Mouse (Mus musculus): ENCODE results near the gene Rps19. TPM values are rescaled to one million over a fixed set of nuclear protein-coding genes. Genes with fewer than 3 reads are reported as not detected.
"Not testable (repeated sequence)": the region's sequence is repeated elsewhere in the genome, so short reads cannot be mapped to it uniquely, and the experiment has no call there.

The Rps19 gene
- polyA plus RNA-seq, 1 experiment from 2014 or later = 1,579 TPM

DNA sequence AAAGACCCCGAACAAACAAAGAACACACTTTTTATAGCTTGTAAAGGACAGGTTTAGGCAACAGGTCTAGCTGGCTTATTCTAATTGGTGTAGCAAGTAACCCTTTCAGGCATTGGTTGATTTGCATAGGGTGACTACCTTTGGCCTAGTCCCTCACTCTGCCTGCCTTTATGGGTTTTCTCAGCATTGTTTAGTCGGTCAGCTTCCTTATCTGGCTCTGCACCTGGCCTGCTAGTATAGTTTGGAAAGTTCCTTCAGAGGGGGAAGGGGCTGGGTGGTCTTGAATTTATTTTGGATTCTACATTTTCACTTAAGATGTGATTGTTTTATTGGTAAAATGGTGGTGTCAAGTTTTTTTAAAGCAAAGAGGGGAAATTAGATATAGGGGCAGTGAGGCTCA lies 37.6 kb upstream of the Rps19 start:
- not testable (repeated sequence) for H3K27ac ChIP-seq (ENCODE audit: low read depth, low read length); H3K4me2 ChIP-seq; H3K4me1 ChIP-seq (ENCODE audit: control insufficient read depth, insufficient read depth, low read length); H3K27me3 ChIP-seq (ENCODE audit: control insufficient read depth, insufficient read depth, low read length); H3K36me3 ChIP-seq (ENCODE audit: control insufficient read depth, insufficient read depth, low read length); H3K9me3 ChIP-seq (replicated peaks; ENCODE audit: control insufficient read depth, low read length); H3K4me3 ChIP-seq (ENCODE audit: low read depth, low read length); H3K9ac ChIP-seq (ENCODE audit: low read depth, low read length); ATAC-seq (replicated peaks; ENCODE audit: insufficient number of reproducible peaks, low FRiP score, low TSS enrichment)
- WGBS (ENCODE audit: insufficient replicate concordance) = 43% methylated on average over 2 of the region's 2 CpGs

DNA sequence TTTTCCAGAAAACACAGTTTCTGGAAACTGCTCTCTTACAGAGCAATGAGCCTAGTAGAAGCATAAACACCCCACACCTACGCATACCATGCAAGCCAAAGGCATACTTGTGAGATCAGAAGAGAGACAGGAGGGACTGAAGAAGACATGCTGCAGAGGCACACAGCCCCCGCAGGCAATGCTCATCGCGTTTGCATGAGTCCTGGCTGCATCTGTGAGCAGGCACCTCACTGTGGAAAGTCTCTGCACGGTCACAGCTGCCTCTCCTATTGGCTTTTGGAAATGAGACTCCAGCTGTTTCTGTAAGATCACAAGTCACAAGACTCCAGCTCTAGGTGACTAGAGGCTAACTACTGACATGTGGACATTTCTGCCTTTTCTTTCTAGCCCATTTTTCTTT lies 34.0 kb upstream of the Rps19 start:
- no peaks in the 10 kb centered on the region for H3K9me3 ChIP-seq (replicated peaks; ENCODE audit: control insufficient read depth, low read length)
- H3K4me3 ChIP-seq (ENCODE audit: low read depth, low read length) = no peak overlapping the region
- H3K4me2 ChIP-seq = peak overlapping the region; percentile 30; the same call in 1 of the 2 replicates
- no peaks in the 10 kb centered on the region for H3K36me3 ChIP-seq (ENCODE audit: control insufficient read depth, insufficient read depth, low read length)
- peak overlapping the region; percentile 76 for H3K27ac ChIP-seq (ENCODE audit: low read depth, low read length)
- no peak overlapping the region for H3K9ac ChIP-seq (ENCODE audit: low read depth, low read length)
- H3K4me1 ChIP-seq (ENCODE audit: control insufficient read depth, insufficient read depth, low read length) = no peaks in the 10 kb centered on the region
- ATAC-seq (replicated peaks; ENCODE audit: insufficient number of reproducible peaks, low FRiP score, low TSS enrichment) = no peak
- no peaks in the 10 kb centered on the region for H3K27me3 ChIP-seq (ENCODE audit: control insufficient read depth, insufficient read depth, low read length)
- 15% methylated on average over 5 of the region's 5 CpGs for WGBS (ENCODE audit: insufficient replicate concordance)

DNA sequence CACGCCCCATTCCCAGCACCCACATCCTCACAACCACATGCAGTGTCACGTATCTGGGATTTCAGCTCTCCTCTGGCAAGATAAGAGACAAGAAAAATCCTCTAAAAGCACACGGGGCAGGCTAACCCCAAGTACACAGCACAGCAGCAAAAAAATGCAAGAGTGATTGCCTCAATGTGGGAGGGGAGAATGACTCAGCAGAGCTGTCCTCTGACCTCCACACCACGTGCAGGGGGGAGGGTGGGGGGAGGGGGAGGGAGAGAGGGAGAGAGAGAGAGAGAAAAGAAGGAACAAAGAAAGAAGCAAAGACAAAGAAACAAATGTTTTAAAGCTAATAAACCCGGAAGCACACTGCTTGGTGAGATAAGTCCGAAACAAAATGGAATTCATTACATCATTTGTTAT lies 33.3 kb upstream of the Rps19 start:
- peak; percentile 53 for ATAC-seq (replicated peaks; ENCODE audit: insufficient number of reproducible peaks, low FRiP score, low TSS enrichment)
- Histone ChIP-seq H3K9me3 (replicated peaks; ENCODE audit: control insufficient read depth, low read length) (no peaks in the 10 kb centered on the region), H3K4me1 (ENCODE audit: control insufficient read depth, insufficient read depth, low read length) (no peaks in the 10 kb centered on the region), H3K27me3 (ENCODE audit: control insufficient read depth, insufficient read depth, low read length) (no peaks in the 10 kb centered on the region), H3K4me2 (no peak overlapping the region), H3K9ac (ENCODE audit: low read depth, low read length) (no peak overlapping the region), H3K4me3 (ENCODE audit: low read depth, low read length) (no peak overlapping the region), H3K27ac (ENCODE audit: low read depth, low read length) (peak overlapping the region; percentile 76), H3K36me3 (ENCODE audit: control insufficient read depth, insufficient read depth, low read length) (no peaks in the 10 kb centered on the region)
- 18% methylated on average over 6 of the region's 6 CpGs for WGBS (ENCODE audit: insufficient replicate concordance)

DNA sequence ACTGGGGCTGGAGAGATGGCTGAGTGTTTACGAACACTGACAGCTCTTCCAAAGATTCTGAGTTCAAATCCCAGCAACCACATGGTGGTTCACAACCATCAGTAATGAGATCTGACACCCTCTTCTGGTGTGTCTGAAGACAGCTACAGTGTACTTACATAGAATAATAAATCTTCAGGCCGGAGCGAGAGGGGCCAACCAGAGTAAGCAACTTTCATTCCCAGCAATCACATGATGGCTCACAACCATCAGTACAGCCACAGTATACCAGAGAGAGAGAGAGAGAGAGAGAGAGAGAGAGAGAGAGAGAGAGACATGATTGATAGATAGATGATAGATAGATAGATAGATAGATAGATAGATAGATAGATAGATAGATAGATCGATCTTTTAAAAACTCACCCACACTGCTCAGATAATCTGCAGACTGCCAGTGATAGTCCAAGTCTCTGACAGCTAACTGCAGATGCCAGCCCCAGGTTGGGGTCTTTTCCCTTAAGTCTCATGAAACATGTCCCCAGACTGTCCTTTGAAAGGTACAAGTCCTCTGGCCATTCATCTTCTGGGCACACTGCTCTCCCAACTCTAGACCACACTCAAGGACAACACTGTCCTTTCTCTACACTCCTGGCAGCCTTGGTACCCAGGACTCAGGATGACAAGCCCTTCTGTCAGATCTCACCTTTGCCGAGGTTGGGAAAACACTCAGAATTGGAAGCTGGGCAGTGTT lies 32.4 kb upstream of the Rps19 start:
- no peak for ATAC-seq (replicated peaks; ENCODE audit: insufficient number of reproducible peaks, low FRiP score, low TSS enrichment)
- H3K4me3 ChIP-seq (ENCODE audit: low read depth, low read length) = peak overlapping the region; percentile 12; the same call in 1 of the 2 replicates
- no peaks in the 10 kb centered on the region for H3K4me1 ChIP-seq (ENCODE audit: control insufficient read depth, insufficient read depth, low read length)
- H3K4me2 ChIP-seq = peak overlapping the region; percentile 45
- 72% methylated on average over 5 of the region's 5 CpGs for WGBS (ENCODE audit: insufficient replicate concordance)
- peak overlapping the region; percentile 76 for H3K27ac ChIP-seq (ENCODE audit: low read depth, low read length)
- no peaks in the 10 kb centered on the region for H3K9me3 ChIP-seq (replicated peaks; ENCODE audit: control insufficient read depth, low read length)
- H3K9ac ChIP-seq (ENCODE audit: low read depth, low read length) = peak overlapping the region; percentile 3; the same call in 1 of the 2 replicates
- H3K27me3 ChIP-seq (ENCODE audit: control insufficient read depth, insufficient read depth, low read length) = no peaks in the 10 kb centered on the region
- H3K36me3 ChIP-seq (ENCODE audit: control insufficient read depth, insufficient read depth, low read length) = no peaks in the 10 kb centered on the region

DNA sequence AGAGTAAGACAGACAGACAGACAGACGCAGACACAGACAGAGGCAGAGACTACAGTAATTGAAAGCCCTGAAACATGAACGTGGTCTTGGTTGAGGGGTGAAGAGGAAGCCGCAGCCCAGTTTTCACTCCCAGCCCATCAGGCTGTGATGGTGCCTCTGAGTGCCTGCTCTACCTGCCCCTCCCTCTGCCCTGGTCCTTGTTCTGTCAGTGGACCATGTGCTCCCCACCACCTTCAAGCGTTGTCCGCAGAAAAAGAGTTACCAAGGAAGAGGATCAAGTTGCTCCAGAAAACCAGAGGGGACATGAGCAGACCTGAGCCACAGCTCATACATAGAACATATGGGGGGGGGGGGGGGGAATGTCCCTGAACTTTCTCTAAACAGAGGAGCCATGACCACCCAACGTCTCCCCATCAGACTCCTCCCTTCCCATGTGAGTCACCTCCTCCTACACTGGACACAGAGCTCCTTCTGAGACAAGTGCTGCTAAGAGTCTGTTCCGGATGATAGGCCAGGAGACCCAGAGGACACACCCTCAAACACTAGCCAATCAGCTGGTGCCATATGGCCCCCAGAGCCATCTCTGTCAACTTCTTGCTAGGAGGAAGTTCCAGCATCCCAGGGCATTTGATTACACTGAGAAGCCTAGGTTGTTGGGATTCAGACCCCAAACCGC lies 31.5 kb upstream of the Rps19 start:
- Histone ChIP-seq H3K4me1 (ENCODE audit: control insufficient read depth, insufficient read depth, low read length) (no peaks in the 10 kb centered on the region), H3K9me3 (replicated peaks; ENCODE audit: control insufficient read depth, low read length) (no peaks in the 10 kb centered on the region), H3K36me3 (ENCODE audit: control insufficient read depth, insufficient read depth, low read length) (no peaks in the 10 kb centered on the region), H3K27me3 (ENCODE audit: control insufficient read depth, insufficient read depth, low read length) (no peaks in the 10 kb centered on the region), H3K9ac (ENCODE audit: low read depth, low read length) (no peak overlapping the region; the same call in 1 of the 2 replicates), H3K4me3 (ENCODE audit: low read depth, low read length) (0 out of 2 replicates have a peak overlapping the region, but pooled peaks have one; percentile 3), H3K4me2 (peak overlapping the region; percentile 45), H3K27ac (ENCODE audit: low read depth, low read length) (peak overlapping the region; percentile 71)
- 74% methylated on average over 8 of the region's 8 CpGs for WGBS (ENCODE audit: insufficient replicate concordance)
- ATAC-seq (replicated peaks; ENCODE audit: insufficient number of reproducible peaks, low FRiP score, low TSS enrichment) = peak; percentile 83

DNA sequence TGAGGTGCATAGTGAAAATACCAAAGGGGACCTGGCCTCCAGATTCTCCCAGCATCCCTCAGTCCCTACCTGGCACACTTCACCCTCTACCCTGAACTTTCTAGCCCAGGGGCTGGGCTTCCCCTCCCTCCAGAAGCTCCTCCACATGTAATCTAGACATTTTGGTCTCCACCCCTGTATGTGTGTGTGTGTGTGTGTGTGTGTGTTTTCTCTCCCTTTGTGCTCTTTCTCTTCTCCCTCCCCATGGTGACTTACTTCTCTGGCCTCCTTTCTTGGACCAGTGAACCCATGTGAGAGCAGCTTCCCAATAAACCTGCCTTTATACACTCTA lies 31.0 kb upstream of the Rps19 start:
- peak overlapping the region; percentile 68 for H3K27ac ChIP-seq (ENCODE audit: low read depth, low read length)
- H3K4me1 ChIP-seq (ENCODE audit: control insufficient read depth, insufficient read depth, low read length) = no peaks in the 10 kb centered on the region
- no peaks in the 10 kb centered on the region for H3K27me3 ChIP-seq (ENCODE audit: control insufficient read depth, insufficient read depth, low read length)
- H3K4me3 ChIP-seq (ENCODE audit: low read depth, low read length) = no peak overlapping the region
- ATAC-seq (replicated peaks; ENCODE audit: insufficient number of reproducible peaks, low FRiP score, low TSS enrichment) = peak; percentile 39; the same call in 1 of the 2 replicates
- H3K4me2 ChIP-seq = no peak overlapping the region
- H3K9ac ChIP-seq (ENCODE audit: low read depth, low read length) = no peak overlapping the region
- no peaks in the 10 kb centered on the region for H3K36me3 ChIP-seq (ENCODE audit: control insufficient read depth, insufficient read depth, low read length)
- no peaks in the 10 kb centered on the region for H3K9me3 ChIP-seq (replicated peaks; ENCODE audit: control insufficient read depth, low read length)

DNA sequence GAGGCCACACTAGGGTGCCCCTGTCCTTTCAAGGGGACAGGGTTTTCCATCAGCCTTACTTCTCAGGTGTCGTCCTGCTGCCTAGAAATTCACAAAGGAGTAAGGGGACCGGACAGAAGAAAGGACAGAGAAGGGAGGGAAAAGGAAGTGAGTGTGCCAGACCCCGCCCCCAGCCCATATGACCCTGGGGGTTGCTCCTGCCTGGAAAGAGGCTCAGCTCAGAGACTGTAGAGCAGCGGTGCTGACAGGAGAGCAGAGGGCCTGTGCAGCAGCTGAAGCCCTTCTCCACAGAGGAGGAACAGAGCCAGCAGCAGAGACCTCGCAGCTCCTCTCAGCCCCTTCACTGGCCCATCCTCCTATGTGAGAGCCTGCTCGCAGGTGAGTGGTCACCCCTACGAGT lies 30.5 kb upstream of the Rps19 start:
- no peaks in the 10 kb centered on the region for H3K27me3 ChIP-seq (ENCODE audit: control insufficient read depth, insufficient read depth, low read length)
- H3K4me1 ChIP-seq (ENCODE audit: control insufficient read depth, insufficient read depth, low read length) = no peaks in the 10 kb centered on the region
- H3K4me2 ChIP-seq = no peak overlapping the region
- no peak for ATAC-seq (replicated peaks; ENCODE audit: insufficient number of reproducible peaks, low FRiP score, low TSS enrichment)
- peak overlapping the region; percentile 68 for H3K27ac ChIP-seq (ENCODE audit: low read depth, low read length)
- H3K36me3 ChIP-seq (ENCODE audit: control insufficient read depth, insufficient read depth, low read length) = no peaks in the 10 kb centered on the region
- no peak overlapping the region for H3K4me3 ChIP-seq (ENCODE audit: low read depth, low read length)
- H3K9ac ChIP-seq (ENCODE audit: low read depth, low read length) = 0 out of 2 replicates have a peak overlapping the region, but pooled peaks have one; percentile 47
- WGBS (ENCODE audit: insufficient replicate concordance) = 27% methylated on average over 7 of the region's 7 CpGs
- no peaks in the 10 kb centered on the region for H3K9me3 ChIP-seq (replicated peaks; ENCODE audit: control insufficient read depth, low read length)

DNA sequence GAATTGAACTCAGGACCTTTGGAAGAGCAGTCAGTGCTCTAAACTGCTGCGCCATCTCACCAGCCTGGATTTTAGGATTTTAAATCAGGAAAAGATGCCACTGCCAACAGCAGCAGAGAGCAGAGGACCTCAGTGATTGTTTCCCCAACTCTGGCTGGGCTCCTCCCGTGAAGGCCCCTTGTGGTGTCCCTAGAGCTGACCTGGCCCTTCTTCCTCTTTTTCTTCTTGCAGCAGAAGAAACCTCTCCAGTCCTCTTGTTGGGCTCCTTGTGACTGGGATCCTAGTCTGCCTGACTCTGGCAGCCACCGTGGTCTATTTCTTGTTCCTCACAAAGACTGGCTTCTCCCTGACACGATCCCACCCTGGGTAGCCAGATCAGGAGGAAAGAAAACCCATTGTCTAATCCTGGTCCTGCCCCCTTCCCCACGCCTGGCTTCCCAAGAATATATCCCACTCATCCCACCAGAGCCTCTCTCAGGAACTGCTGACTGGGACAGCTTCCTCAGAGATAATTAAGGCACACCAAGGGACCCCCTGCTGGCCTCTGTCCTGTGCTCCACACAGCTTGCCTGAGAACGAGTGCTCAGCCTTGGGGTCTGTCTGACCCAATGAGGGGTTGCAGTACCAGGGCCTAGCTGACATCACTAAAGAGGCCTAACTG lies 27.6 kb upstream of the Rps19 start:
- Histone ChIP-seq H3K9me3 (replicated peaks; ENCODE audit: control insufficient read depth, low read length) (no peaks in the 10 kb centered on the region), H3K4me3 (ENCODE audit: low read depth, low read length) (no peak overlapping the region), H3K36me3 (ENCODE audit: control insufficient read depth, insufficient read depth, low read length) (no peaks in the 10 kb centered on the region), H3K4me2 (no peak overlapping the region), H3K27me3 (ENCODE audit: control insufficient read depth, insufficient read depth, low read length) (no peaks in the 10 kb centered on the region), H3K27ac (ENCODE audit: low read depth, low read length) (no peak overlapping the region), H3K4me1 (ENCODE audit: control insufficient read depth, insufficient read depth, low read length) (no peaks in the 10 kb centered on the region), H3K9ac (ENCODE audit: low read depth, low read length) (no peak overlapping the region)
- WGBS (ENCODE audit: insufficient replicate concordance) = 43% methylated on average over 6 of the region's 6 CpGs
- ATAC-seq (replicated peaks; ENCODE audit: insufficient number of reproducible peaks, low FRiP score, low TSS enrichment) = no peak

All from heart, embryonic 11.5 days (tissue).